Mouse (Mus musculus) MEL (cell line): ENCODE results near the gene Borcs8. TPM values are rescaled to one million over a fixed set of nuclear protein-coding genes. Genes with fewer than 3 reads are reported as not detected.

Experiments used
- DNase-seq: peaks from one replicate; pipeline ENCODE4 v3.0.0; 2011; ENCODE audit warnings: low read depth, low spot score
- H3K27ac ChIP-seq: 2 replicates; pipeline ENCODE4 v1.5.1; 2012; ENCODE audit warnings: low read depth, mild to moderate bottlenecking, control low read depth, low read length, moderate library complexity; ENCODE audit not compliant: control insufficient read depth
- H3K27me3 ChIP-seq, 2 experiments: fragments of 150-350 bp in 1 of 2; sonication (generic) in 1 of 2; 2 replicates each; pipeline ENCODE4 v1.6.1; 2012; ENCODE audit warnings: low read length in 2 of 2, mild to moderate bottlenecking in 2 of 2, improper control_type of control experiment in 1 of 2, moderate library complexity in 1 of 2; ENCODE audit not compliant: insufficient read depth in 2 of 2, control insufficient read depth in 1 of 2
- H3K36me3 ChIP-seq, 2 experiments: 2 replicates each; pipeline ENCODE4 v1.6.1; 2012 to 2014; ENCODE audit warnings: low read length in 2 of 2, improper control_type of control experiment in 1 of 2, inconsistent platforms in 1 of 2, mild to moderate bottlenecking in 1 of 2; ENCODE audit not compliant: insufficient read depth in 2 of 2, control insufficient read depth in 1 of 2
- H3K4me1 ChIP-seq, 2 experiments: fragments of 150-350 bp in 1 of 2; sonication (generic) in 1 of 2; 2 replicates each; pipeline ENCODE4 v1.6.1; 2012; ENCODE audit warnings: low read length in 2 of 2, improper control_type of control experiment in 1 of 2, mild to moderate bottlenecking in 1 of 2; ENCODE audit not compliant: insufficient read depth in 2 of 2, control insufficient read depth in 1 of 2
- H3K4me3 ChIP-seq, 2 experiments: fragments of 150-350 bp in 1 of 2; sonication (generic) in 1 of 2; 2 replicates each; pipeline ENCODE4 v1.5.1; 2012; ENCODE audit warnings: low read depth in 2 of 2, low read length in 2 of 2, mild to moderate bottlenecking in 2 of 2, moderate library complexity in 2 of 2, control low read depth in 1 of 2, improper control_type of control experiment in 1 of 2; ENCODE audit not compliant: control insufficient read depth in 1 of 2, insufficient read depth in 1 of 2
- H3K79me2 ChIP-seq: 2 replicates; pipeline ENCODE4 v1.6.1; 2012; ENCODE audit warnings: mild to moderate bottlenecking, low read length, moderate library complexity; ENCODE audit not compliant: control insufficient read depth, poor library complexity, insufficient read depth
- H3K9ac ChIP-seq: 2 replicates; pipeline ENCODE4 v1.6.1; 2012; ENCODE audit warnings: low read depth, mild to moderate bottlenecking, control low read depth, low read length, moderate library complexity; ENCODE audit not compliant: control insufficient read depth, poor library complexity, severe bottlenecking
- H3K9me3 ChIP-seq: fragments of 150-350 bp; sonication (generic); replicated peaks from 2 replicates; pipeline ENCODE4 v1.6.1; 2012; ENCODE audit warnings: mild to moderate bottlenecking, low read length, improper control_type of control experiment, moderate library complexity; ENCODE audit not compliant: insufficient read depth
- BHLHE40 ChIP-seq: IDR thresholded peaks from 2 replicates; pipeline ENCODE4 v1.6.1; 2012; ENCODE audit warnings: low read depth, mild to moderate bottlenecking, inconsistent platforms, low read length, improper control_type of control experiment, borderline replicate concordance
- CHD1 ChIP-seq: IDR thresholded peaks from 2 replicates; pipeline ENCODE4 v1.6.1; 2012; ENCODE audit warnings: low read depth, mild to moderate bottlenecking, inconsistent platforms, low read length, improper control_type of control experiment
- CTCF ChIP-seq, 3 experiments: IDR thresholded peaks in 2 of 3; conservative IDR thresholded peaks in 1 of 3; 2 replicates each; pipeline ENCODE4 v1.5.1; 2011 to 2012; ENCODE audit warnings: low read length in 3 of 3, low read depth in 2 of 3, mild to moderate bottlenecking in 2 of 3, improper control_type of control experiment in 1 of 3, inconsistent platforms in 1 of 3, mixed read lengths in 1 of 3, moderate library complexity in 1 of 3; ENCODE audit not compliant: control insufficient read depth in 1 of 3, insufficient read depth in 1 of 3, poor library complexity in 1 of 3, severe bottlenecking in 1 of 3
- ELF1 ChIP-seq: IDR thresholded peaks from 2 replicates; pipeline ENCODE4 v1.6.1; 2014; ENCODE audit warnings: low read depth, mild to moderate bottlenecking, inconsistent platforms, low read length, improper control_type of control experiment, moderate library complexity
- GABPA ChIP-seq: IDR thresholded peaks from 2 replicates; pipeline ENCODE4 v1.6.1; 2012; ENCODE audit warnings: low read depth, mild to moderate bottlenecking, inconsistent platforms, low read length, improper control_type of control experiment, moderate library complexity
- HCFC1 ChIP-seq: IDR thresholded peaks from 2 replicates; pipeline ENCODE4 v1.6.1; 2012; ENCODE audit warnings: low read depth, mild to moderate bottlenecking, inconsistent platforms, low read length, improper control_type of control experiment, moderate library complexity
- JUND ChIP-seq: IDR thresholded peaks from 2 replicates; pipeline ENCODE4 v1.6.1; 2011; ENCODE audit warnings: low read depth, mild to moderate bottlenecking, improper control_type of control experiment, low read length
- KAT2A ChIP-seq: conservative IDR thresholded peaks from 2 replicates; pipeline ENCODE4 v1.6.1; 2012; ENCODE audit warnings: low read depth, low read length, improper control_type of control experiment, inconsistent platforms
- MAZ ChIP-seq: IDR thresholded peaks from 2 replicates; pipeline ENCODE4 v1.6.1; 2012; ENCODE audit warnings: low read depth, mild to moderate bottlenecking, inconsistent platforms, low read length, improper control_type of control experiment
- MXI1 ChIP-seq: IDR thresholded peaks from 2 replicates; pipeline ENCODE4 v1.6.1; 2011; ENCODE audit warnings: mild to moderate bottlenecking, low read depth, low read length, improper control_type of control experiment
- MYB ChIP-seq: IDR thresholded peaks from 2 replicates; pipeline ENCODE4 v1.6.1; 2011; ENCODE audit warnings: mild to moderate bottlenecking, low read depth, low read length, improper control_type of control experiment
- MYC ChIP-seq: IDR thresholded peaks from 2 replicates; pipeline ENCODE4 v1.6.1; 2011; ENCODE audit warnings: low read depth, mild to moderate bottlenecking, low read length, improper control_type of control experiment, moderate library complexity
- NRF1 ChIP-seq: IDR thresholded peaks from 2 replicates; pipeline ENCODE4 v1.6.1; 2014; ENCODE audit warnings: low read depth, mild to moderate bottlenecking, inconsistent platforms, low read length, improper control_type of control experiment, moderate library complexity; ENCODE audit not compliant: poor library complexity, insufficient read depth, severe bottlenecking
- POLR2A ChIP-seq, 2 experiments: IDR thresholded peaks; 2 replicates each; pipeline ENCODE4 v1.6.1; 2011 to 2012; ENCODE audit warnings: low read length in 2 of 2, mild to moderate bottlenecking in 2 of 2, control low read depth in 1 of 2, improper control_type of control experiment in 1 of 2, low read depth in 1 of 2, moderate library complexity in 1 of 2; ENCODE audit not compliant: control insufficient read depth in 1 of 2, insufficient read depth in 1 of 2, poor library complexity in 1 of 2
- POLR2AphosphoS2 ChIP-seq: IDR thresholded peaks from 2 replicates; pipeline ENCODE4 v1.6.1; 2011; ENCODE audit warnings: low read length, improper control_type of control experiment
- RAD21 ChIP-seq: IDR thresholded peaks from 2 replicates; pipeline ENCODE4 v1.6.1; 2011; ENCODE audit warnings: mild to moderate bottlenecking, low read depth, low read length, improper control_type of control experiment
- RCOR1 ChIP-seq: IDR thresholded peaks from 2 replicates; pipeline ENCODE4 v1.6.1; 2012; ENCODE audit warnings: low read depth, mild to moderate bottlenecking, inconsistent platforms, low read length, improper control_type of control experiment
- SIN3A ChIP-seq: IDR thresholded peaks from 2 replicates; pipeline ENCODE4 v1.6.1; 2012; ENCODE audit warnings: low read length, improper control_type of control experiment, inconsistent platforms
- SMC3 ChIP-seq: IDR thresholded peaks from 2 replicates; pipeline ENCODE4 v1.6.1; 2011; ENCODE audit warnings: low read depth, low read length, improper control_type of control experiment
- TBP ChIP-seq: IDR thresholded peaks from 2 replicates; pipeline ENCODE4 v1.8.0; 2011; ENCODE audit warnings: low read depth, low read length, improper control_type of control experiment
- TCF12 ChIP-seq: IDR thresholded peaks from 2 replicates; pipeline ENCODE4 v1.6.1; 2014; ENCODE audit warnings: low read depth, mild to moderate bottlenecking, inconsistent platforms, low read length, improper control_type of control experiment, moderate library complexity
- UBTF ChIP-seq: IDR thresholded peaks from 2 replicates; pipeline ENCODE4 v1.6.1; 2012; ENCODE audit warnings: low read depth, mild to moderate bottlenecking, inconsistent platforms, low read length, improper control_type of control experiment, moderate library complexity, borderline replicate concordance; ENCODE audit not compliant: insufficient read depth
- USF1 ChIP-seq: IDR thresholded peaks from 2 replicates; pipeline ENCODE4 v1.6.1; 2014; ENCODE audit warnings: low read depth, mild to moderate bottlenecking, inconsistent platforms, low read length, improper control_type of control experiment, moderate library complexity
- ZC3H11A ChIP-seq: IDR thresholded peaks from 2 replicates; pipeline ENCODE4 v1.6.1; 2012; ENCODE audit warnings: low read depth, mild to moderate bottlenecking, inconsistent platforms, low read length, improper control_type of control experiment
- polyA plus RNA-seq, 2 experiments: library from polyadenylated mRNA; stranded (reverse) in 1 of 2; unstranded in 1 of 2; fragments of >175 nt in 1 of 2; fragments of >200 nt in 1 of 2; gene quantifications; 2 replicates each; pipeline versions ENCODE4 v1.2.1 to v1.2.4; 2012; ENCODE audit warnings: low replicate concordance in 2 of 2, low read depth in 1 of 2; ENCODE audit not compliant: insufficient read length in 2 of 2, insufficient read depth in 1 of 2, missing spikeins in 1 of 2
- total RNA-seq: library from RNA; depleted of rRNA; stranded (reverse); fragments of 300-350 nt; gene quantifications from 2 replicates; pipeline ENCODE4 v1.2.3, GENCODE M21; 2012

Borcs8 gene
- total and polyA plus RNA-seq, 3 experiments, result 49.5 to 73.0 TPM; not detected in 1

- DNase-seq, result peak; percentile 70
- H3K4me1 ChIP-seq, result peaks cover 0 to 7% of the 10 kb centered on the region in 2 experiments; a peak in 2 of 4 replicates
- no peaks in the 10 kb centered on the region for H3K79me2 ChIP-seq
- TF ChIP-seq RAD21, result peak; percentile 76
- TF ChIP-seq JUND, result no peak
- peak; percentile 78 for TF ChIP-seq SMC3
- TF ChIP-seq USF1, result no peak
- peak; percentile 83 to 86 (median 84) for TF ChIP-seq CTCF (IDR thresholded peaks at IDR 0.05 in 2 of 3, conservative IDR thresholded peaks at IDR 0.05 in 1 of 3; ENCODE audit: control insufficient read depth in 1 of 3, insufficient read depth in 1 of 3, low read depth in 2 of 3, low read length in 3 of 3, poor library complexity in 1 of 3, severe bottlenecking in 1 of 3)
- no peak for TF ChIP-seq BHLHE40
- TF ChIP-seq UBTF, result no peak
- TF ChIP-seq SIN3A, result no peak
- no peak for TF ChIP-seq MYC
- peak; percentile 84; the same call in 1 of the 2 replicates for TF ChIP-seq MAZ
- TF ChIP-seq RCOR1, result no peak
- peak; percentile 58 for TF ChIP-seq ZC3H11A
- no peak for TF ChIP-seq CHD1
- no peaks in the 10 kb centered on the region for H3K9me3 ChIP-seq
- no peaks in the 10 kb centered on the region for H3K27me3 ChIP-seq
- H3K36me3 ChIP-seq, result 0 out of 4 replicates have a peak, but pooled peaks cover 0 to under 1% of the 10 kb centered on the region in 2 experiments
- H3K4me3 ChIP-seq, result no peak overlapping the region; a peak in 1 of 4 replicates
- H3K9ac ChIP-seq, result 0 out of 2 replicates have a peak overlapping the region, but pooled peaks have one; percentile 47
- no peak overlapping the region for H3K27ac ChIP-seq
Observed at GRCm38 (mm10) chr8:70166504-70167110, 27.3 kb downstream of the Borcs8 start.

- Histone ChIP-seq H3K4me1 (peaks cover 7 to 19% of the 10 kb centered on the region in 2 experiments), H3K4me3 (no peak overlapping the region), H3K27me3 (no peaks in the 10 kb centered on the region), H3K27ac (no peak overlapping the region), H3K9ac (no peak overlapping the region)
- no peak for DNase-seq
- no peak for TF ChIP-seq TBP
- TF ChIP-seq HCFC1, result no peak
- no peak for TF ChIP-seq MYB
- TF ChIP-seq POLR2AphosphoS2, result no peak
- no peak for TF ChIP-seq ELF1
- no peak for TF ChIP-seq RCOR1
- no peak for TF ChIP-seq BHLHE40
- no peak for TF ChIP-seq CTCF (IDR thresholded peaks at IDR 0.05 in 2 of 3, conservative IDR thresholded peaks at IDR 0.05 in 1 of 3; ENCODE audit: control insufficient read depth in 1 of 3, insufficient read depth in 1 of 3, low read depth in 2 of 3, low read length in 3 of 3, poor library complexity in 1 of 3, severe bottlenecking in 1 of 3)
- no peak for TF ChIP-seq MAZ
- TF ChIP-seq TCF12, result no peak
- no peak for TF ChIP-seq KAT2A
- TF ChIP-seq GABPA, result no peak
- TF ChIP-seq NRF1, result no peak
- no peak for TF ChIP-seq ZC3H11A
- no peak for TF ChIP-seq MXI1
- no peak for TF ChIP-seq POLR2A (IDR thresholded peaks at IDR 0.05; ENCODE audit: control insufficient read depth in 1 of 2, insufficient read depth in 1 of 2, low read depth in 1 of 2, low read length in 2 of 2, poor library complexity in 1 of 2)
- TF ChIP-seq, all 39 proteins: peak for 0
- H3K79me2 ChIP-seq, result peaks cover 10% of the 10 kb centered on the region
- H3K36me3 ChIP-seq, result peaks cover 0 to 10% of the 10 kb centered on the region in 2 experiments; a peak in 2 of 4 replicates
- H3K9me3 ChIP-seq, result no peaks in the 10 kb centered on the region
Observed at GRCm38 (mm10) chr8:70170116-70170515, 30.8 kb downstream of the Borcs8 start.
